ENCODE assay signal across 7 mouse cellular contexts in the genomic region with DNA sequence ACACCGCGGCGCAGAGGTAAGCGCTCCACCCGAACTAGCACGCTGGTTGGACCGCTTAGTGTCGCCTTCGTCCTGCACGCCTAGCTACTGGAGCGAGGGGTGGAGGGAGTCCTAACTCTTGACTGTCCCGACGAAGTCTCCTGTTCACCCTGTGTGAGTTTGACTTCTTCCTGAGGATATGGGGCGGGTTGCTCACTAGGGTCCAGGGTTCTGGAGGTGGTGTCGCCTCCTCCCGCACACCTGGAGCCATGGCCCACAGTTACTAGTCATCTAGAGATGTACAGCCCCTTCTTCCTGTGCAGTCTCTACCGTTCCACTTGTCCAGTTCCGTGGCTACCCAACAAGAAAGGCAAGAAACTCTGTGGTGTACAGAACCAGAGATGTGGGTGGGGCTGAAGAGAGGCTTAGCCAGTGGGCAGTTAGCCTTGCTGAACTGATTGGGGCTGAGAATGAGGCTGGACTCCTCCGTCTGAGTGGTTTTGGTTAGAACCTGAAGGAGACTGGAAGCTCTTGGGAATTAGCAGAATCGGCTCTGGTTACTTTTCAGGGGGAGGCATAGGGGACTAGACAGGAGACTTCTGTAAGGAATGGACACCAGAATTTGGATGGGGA. TPM values are rescaled to one million over a fixed set of nuclear protein-coding genes. Genes with fewer than 3 reads are reported as not detected.
DNase-seq lines count a peak whose midpoint lies in the region; ATAC-seq and TF ChIP-seq lines count a peak whose summit lies in the region.

No protein-coding gene starts in this region.

- peaks cover 14% of the 10 kb centered on the region for H3K4me1 ChIP-seq in neural tube, embryonic 11.5 days (ENCODE audit: control insufficient read depth, insufficient read depth, low read length)
- peaks cover 12% of the 10 kb centered on the region for H3K4me1 ChIP-seq in forebrain, postnatal 0 days (ENCODE audit: insufficient read depth)
- H3K4me1 ChIP-seq in liver, embryonic 13.5 days (replicated peaks), result peaks cover 10% of the 10 kb centered on the region; the same call in 1 of the 2 replicates
- H3K4me1 ChIP-seq in stomach, postnatal 0 days (replicated peaks; ENCODE audit: control insufficient read depth, insufficient read depth), result no peaks in the 10 kb centered on the region

- peaks cover 15% of the 10 kb centered on the region; the same call in 1 of the 2 replicates for H3K27me3 ChIP-seq in neural tube, embryonic 11.5 days (ENCODE audit: control insufficient read depth, insufficient read depth, low read length)
- H3K27me3 ChIP-seq in forebrain, postnatal 0 days (ENCODE audit: insufficient read depth, low read length), result no peaks in the 10 kb centered on the region
- peaks cover 87% of the 10 kb centered on the region for H3K27me3 ChIP-seq in liver, embryonic 13.5 days
- no peaks in the 10 kb centered on the region for H3K27me3 ChIP-seq in stomach, postnatal 0 days (ENCODE audit: control insufficient read depth, insufficient read depth, low read length)

- H3K4me3 ChIP-seq in neural tube, embryonic 11.5 days (ENCODE audit: low read depth, low read length), result peak overlapping the region; percentile 79
- H3K4me3 ChIP-seq in forebrain, postnatal 0 days (ENCODE audit: low read depth, low read length), result peak overlapping the region; percentile 85
- peak overlapping the region; percentile 59 for H3K4me3 ChIP-seq in liver, embryonic 13.5 days (replicated peaks)
- peak overlapping the region; percentile 68 for H3K4me3 ChIP-seq in stomach, postnatal 0 days (ENCODE audit: low read depth, low read length)

- no peak for TF ChIP-seq CTCF in forebrain, postnatal 0 days (IDR thresholded peaks at IDR 0.05; ENCODE audit: low read depth)
- no peak for TF ChIP-seq CTCF in stomach, postnatal 0 days (IDR thresholded peaks at IDR 0.05; ENCODE audit: low read depth)

- 4% methylated on average over 20 of the region's 20 CpGs for WGBS in neural tube, embryonic 11.5 days
- 4% methylated on average over 20 of the region's 20 CpGs for whole genome bisulfite sequencing in forebrain, postnatal 0 days
- 7% methylated on average over 20 of the region's 20 CpGs for WGBS in liver, embryonic 13.5 days (ENCODE audit: insufficient replicate concordance)
- 3% methylated on average over 20 of the region's 20 CpGs for WGBS in stomach, postnatal 0 days

- H3K9ac ChIP-seq in neural tube, embryonic 11.5 days (ENCODE audit: low read length), result peak overlapping the region; percentile 80
- H3K9ac ChIP-seq in forebrain, postnatal 0 days, result peak overlapping the region; percentile 74
- H3K9ac ChIP-seq in liver, embryonic 13.5 days, result no peak overlapping the region
- H3K9ac ChIP-seq in stomach, postnatal 0 days (ENCODE audit: low read length), result peak overlapping the region; percentile 75

- 0 out of 2 replicates have a peak overlapping the region, but pooled peaks have one; percentile 34 for H3K27ac ChIP-seq in neural tube, embryonic 11.5 days (ENCODE audit: low read depth, low read length)
- no peak overlapping the region; the same call in 1 of the 2 replicates for H3K27ac ChIP-seq in forebrain, postnatal 0 days (ENCODE audit: low read depth, low read length)
- no peak overlapping the region for H3K27ac ChIP-seq in liver, embryonic 13.5 days
- H3K27ac ChIP-seq in stomach, postnatal 0 days (replicated peaks), result no peak overlapping the region

- no peak for TF ChIP-seq EP300 in stomach, postnatal 0 days (optimal IDR thresholded peaks at IDR 0.05)

- no peak; the same call in 1 of the 2 replicates for ATAC-seq in neural tube, embryonic 11.5 days (ENCODE audit: insufficient read depth, low FRiP score, low TSS enrichment)
- ATAC-seq in forebrain, postnatal 0 days, result no peak; the same call in 1 of the 2 replicates
- no peak for ATAC-seq in liver, embryonic 13.5 days (ENCODE audit: low read depth)
- ATAC-seq in stomach, postnatal 0 days (ENCODE audit: low FRiP score, low TSS enrichment), result no peak

- H3K9me3 ChIP-seq in neural tube, embryonic 11.5 days (ENCODE audit: control insufficient read depth, low read length), result no peaks in the 10 kb centered on the region
- no peaks in the 10 kb centered on the region for H3K9me3 ChIP-seq in forebrain, postnatal 0 days (ENCODE audit: low read length)
- no peaks in the 10 kb centered on the region for H3K9me3 ChIP-seq in liver, embryonic 13.5 days (replicated peaks)
- H3K9me3 ChIP-seq in stomach, postnatal 0 days (ENCODE audit: control insufficient read depth, low read length), result no peaks in the 10 kb centered on the region

- peak; percentile 16 for DNase-seq in neural tube, embryonic 11.5 days (ENCODE audit: low spot score)
- DNase-seq in neural tube, embryonic 10.5 days (ENCODE audit: extremely low spot score, low spot score), result no peak
- DNase-seq in forebrain, postnatal 0 days, result no peak
- DNase-seq in liver, embryonic 13.5 days, result no peak
- peak; percentile 23 for DNase-seq in stomach, postnatal 0 days (ENCODE audit: low spot score)
- no peak for DNase-seq in thymus, postnatal 14 days
- DNase-seq in spleen, adult 18-20 months, result no peak

- peak overlapping the region; percentile 73 for H3K4me2 ChIP-seq in neural tube, embryonic 11.5 days (ENCODE audit: low read depth)
- H3K4me2 ChIP-seq in forebrain, postnatal 0 days (ENCODE audit: low read depth), result peak overlapping the region; percentile 70
- H3K4me2 ChIP-seq in liver, embryonic 13.5 days, result peak overlapping the region; percentile 68
- peak overlapping the region; percentile 70 for H3K4me2 ChIP-seq in stomach, postnatal 0 days (replicated peaks; ENCODE audit: low read depth)

- H3K36me3 ChIP-seq in neural tube, embryonic 11.5 days (ENCODE audit: control insufficient read depth, insufficient read depth, low read length), result no peaks in the 10 kb centered on the region
- H3K36me3 ChIP-seq in forebrain, postnatal 0 days (ENCODE audit: insufficient read depth), result peaks cover 3% of the 10 kb centered on the region; the same call in 1 of the 2 replicates
- no peaks in the 10 kb centered on the region for H3K36me3 ChIP-seq in liver, embryonic 13.5 days
- no peaks in the 10 kb centered on the region for H3K36me3 ChIP-seq in stomach, postnatal 0 days (ENCODE audit: control insufficient read depth, insufficient read depth, low read length)

RNA-seq across cellular contexts. Expression of a gene that starts 1.3 kb away (rescaled TPM):
- polyA plus RNA-seq in neural tube, embryonic 11.5 days (2014; fragmentation: Nextera tagmentation; extraction: Ambion mirVana), result 2.0 and 2.1 TPM in 2 replicates
- 9.3 and 15.1 TPM in 2 replicates for total RNA-seq in forebrain, postnatal 0 days (2014; rRNA removed)
- polyA plus RNA-seq in forebrain, postnatal 0 days (2015; fragmentation: Nextera tagmentation; extraction: Ambion mirVana), result 3.5 and 4.8 TPM in 2 replicates
- polyA plus RNA-seq in liver, embryonic 13.5 days (2015; fragmentation: Nextera tagmentation; extraction: Ambion mirVana), result 0.03 and 0.10 TPM in 2 replicates
- 1.1 and 1.3 TPM in 2 replicates for polyA plus RNA-seq in stomach, postnatal 0 days (2015; fragmentation: Nextera tagmentation; extraction: Ambion mirVana)

RNA-seq across cellular contexts. Expression of a gene that starts 11.9 kb away (rescaled TPM):
- 148 and 149 TPM in 2 replicates for polyA plus RNA-seq in neural tube, embryonic 11.5 days (2014; fragmentation: Nextera tagmentation; extraction: Ambion mirVana)
- total RNA-seq in forebrain, postnatal 0 days (2014; rRNA removed), result 137 and 175 TPM in 2 replicates
- polyA plus RNA-seq in forebrain, postnatal 0 days (2015; fragmentation: Nextera tagmentation; extraction: Ambion mirVana), result 151 and 169 TPM in 2 replicates
- 117 and 120 TPM in 2 replicates for polyA plus RNA-seq in liver, embryonic 13.5 days (2015; fragmentation: Nextera tagmentation; extraction: Ambion mirVana)
- polyA plus RNA-seq in stomach, postnatal 0 days (2015; fragmentation: Nextera tagmentation; extraction: Ambion mirVana), result 126 and 135 TPM in 2 replicates

RNA-seq across cellular contexts. Expression of a gene that starts 22.0 kb away (rescaled TPM):
- 335 and 348 TPM in 2 replicates for polyA plus RNA-seq in neural tube, embryonic 11.5 days (2014; fragmentation: Nextera tagmentation; extraction: Ambion mirVana)
- total RNA-seq in forebrain, postnatal 0 days (2014; rRNA removed), result 173 and 183 TPM in 2 replicates
- polyA plus RNA-seq in forebrain, postnatal 0 days (2015; fragmentation: Nextera tagmentation; extraction: Ambion mirVana), result 220 and 243 TPM in 2 replicates
- 271 and 279 TPM in 2 replicates for polyA plus RNA-seq in liver, embryonic 13.5 days (2015; fragmentation: Nextera tagmentation; extraction: Ambion mirVana)
- 98.2 and 104 TPM in 2 replicates for polyA plus RNA-seq in stomach, postnatal 0 days (2015; fragmentation: Nextera tagmentation; extraction: Ambion mirVana)

Comparison
In these comparisons a context has a peak if more than half of its experiments do, and no peak if none do; other contexts are left out.
1. DNase-seq: peak in neural tube, embryonic 11.5 days (single experiment) and stomach, postnatal 0 days (single experiment); none in neural tube, embryonic 10.5 days (single experiment), forebrain, postnatal 0 days (single experiment), liver, embryonic 13.5 days (single experiment), thymus, postnatal 14 days (single experiment) and spleen, adult 18-20 months (0 of 2).
2. Peak in every context shown above with its lines, with median percentiles within 50 percentile points of each other: H3K4me2 ChIP-seq and H3K4me3 ChIP-seq.